Mouse (Mus musculus) bone marrow macrophage, adult 2 months (primary cell): ENCODE measurements around the gene Gm20388.

Experiments
- CTCF ChIP-seq: IDR thresholded peaks from 2 replicates; pipeline ENCODE4 v1.5.1; 2012; ENCODE audit warnings: low read depth, mild to moderate bottlenecking, low read length, moderate library complexity
- POLR2A ChIP-seq: IDR thresholded peaks from 2 replicates; pipeline ENCODE4 v1.6.1; 2012; ENCODE audit warnings: mild to moderate bottlenecking, low read depth, low read length, borderline replicate concordance

DNA sequence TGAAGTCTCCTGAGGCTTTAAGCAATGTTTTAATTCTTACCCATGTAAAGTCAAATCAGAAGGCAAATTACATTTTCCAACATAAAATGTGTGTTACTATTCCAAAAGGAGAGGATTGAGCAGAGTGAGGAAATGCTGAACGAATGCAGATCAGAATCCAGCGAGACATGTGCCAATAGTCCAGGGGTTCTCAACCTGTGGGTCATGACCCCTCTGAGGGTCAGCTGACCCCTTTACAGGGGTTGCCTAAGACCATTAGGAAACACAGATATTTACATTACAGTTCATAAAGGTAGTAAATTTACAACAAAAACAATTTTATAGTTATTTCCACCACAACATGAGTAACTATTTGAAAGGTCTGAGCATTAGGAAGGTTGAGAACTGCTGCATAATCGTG, 2480.1 kb downstream of the Gm20388 start:
- TF ChIP-seq CTCF: no peak
- TF ChIP-seq POLR2A: no peak
